Mouse (Mus musculus) myocyte (in vitro differentiated cells): ENCODE results near the gene Gsdmc3.
"Not testable (repeated sequence)": the region's sequence is repeated elsewhere in the genome, so short reads cannot be mapped to it uniquely, and the experiment has no call there.

Experiments
- CEBPB ChIP-seq: IDR thresholded peaks from 2 replicates; pipeline ENCODE4 v1.6.1; 2011; ENCODE audit warnings: mild to moderate bottlenecking, moderate library complexity; ENCODE audit not compliant: poor library complexity, insufficient read depth, severe bottlenecking
- E2F4 ChIP-seq: IDR thresholded peaks from one replicate; pipeline ENCODE4 v1.6.1; 2011; ENCODE audit warnings: mild to moderate bottlenecking, control low read depth, moderate library complexity; ENCODE audit not compliant: insufficient read depth
- MAX ChIP-seq: IDR thresholded peaks from one replicate; pipeline ENCODE4 v1.6.1; 2011; ENCODE audit warnings: low read depth, mild to moderate bottlenecking, control low read depth
- MYOD1 ChIP-seq, 3 experiments: IDR thresholded peaks; one replicate each; pipeline ENCODE4 v1.6.1; 2011; ENCODE audit warnings: control low read depth in 2 of 3, low read depth in 2 of 3, mild to moderate bottlenecking in 2 of 3, moderate library complexity in 1 of 3; ENCODE audit not compliant: insufficient read length in 2 of 3, control insufficient read depth in 1 of 3
- MYOG ChIP-seq, 3 experiments: IDR thresholded peaks; one replicate each; pipeline ENCODE4 v1.6.1; 2011; ENCODE audit warnings: control low read depth in 2 of 3, low read depth in 2 of 3, mild to moderate bottlenecking in 2 of 3; ENCODE audit not compliant: insufficient read length in 2 of 3, control insufficient read depth in 1 of 3, insufficient read depth in 1 of 3
- POLR2A ChIP-seq: IDR thresholded peaks from one replicate; pipeline ENCODE4 v1.6.1; 2011; ENCODE audit warnings: low read depth, mild to moderate bottlenecking, control low read depth, moderate library complexity; ENCODE audit not compliant: insufficient read length
- POLR2AphosphoS2 ChIP-seq: IDR thresholded peaks from one replicate; pipeline ENCODE4 v1.6.1; 2011; ENCODE audit warnings: low read depth, control low read depth; ENCODE audit not compliant: insufficient read length
- REST ChIP-seq: IDR thresholded peaks from one replicate; pipeline ENCODE4 v1.6.1; 2011; ENCODE audit warnings: mild to moderate bottlenecking, control low read depth, moderate library complexity; ENCODE audit not compliant: insufficient read depth, insufficient read length
- SRF ChIP-seq: IDR thresholded peaks from one replicate; pipeline ENCODE4 v1.6.1; 2011; ENCODE audit warnings: low read depth; ENCODE audit not compliant: control insufficient read depth, insufficient read length
- TCF12 ChIP-seq: IDR thresholded peaks from one replicate; pipeline ENCODE4 v1.6.1; 2011; ENCODE audit warnings: mild to moderate bottlenecking, control low read depth; ENCODE audit not compliant: poor library complexity, insufficient read depth, severe bottlenecking
- TCF3 ChIP-seq: IDR thresholded peaks from one replicate; pipeline ENCODE4 v1.6.1; 2011; ENCODE audit warnings: low read depth, control low read depth; ENCODE audit not compliant: insufficient read length
- USF1 ChIP-seq: IDR thresholded peaks from one replicate; pipeline ENCODE4 v1.6.1; 2011; ENCODE audit warnings: low read depth, mild to moderate bottlenecking, control low read depth, moderate library complexity

DNA sequence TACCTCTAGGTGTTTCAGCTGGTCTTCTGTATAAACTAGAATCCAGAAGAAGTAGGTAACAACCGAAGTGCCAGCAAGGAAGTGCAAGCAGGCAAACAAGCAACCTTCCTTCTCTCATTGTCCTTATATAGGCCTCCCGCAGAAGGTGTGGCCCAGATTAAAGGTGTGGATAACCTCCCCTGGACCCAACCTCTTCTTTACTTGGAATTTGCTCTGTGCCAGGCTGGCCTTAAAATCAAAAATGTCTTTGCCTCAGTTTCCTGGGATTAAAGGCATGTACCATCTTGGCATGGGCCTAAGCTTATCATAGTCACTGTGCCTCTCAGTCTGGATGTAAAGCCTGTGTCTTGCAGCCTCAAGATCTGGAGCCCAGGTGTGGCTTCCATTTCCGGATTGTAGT is at the start of gene Gsdmc3:
- TF ChIP-seq SRF; POLR2A; MAX; TCF12; POLR2AphosphoS2; E2F4; CEBPB; TCF3; USF1; MYOG (IDR thresholded peaks at IDR 0.05; ENCODE audit: control insufficient read depth in 1 of 3, insufficient read depth in 1 of 3, insufficient read length in 2 of 3, low read depth in 2 of 3); REST; MYOD1 (IDR thresholded peaks at IDR 0.05; ENCODE audit: control insufficient read depth in 1 of 3, insufficient read length in 2 of 3, low read depth in 2 of 3): not testable (repeated sequence)
